Mouse (Mus musculus) liver, adult 2 months (tissue): Measurements from ENCODE around the gene Olfr1371.

Experiments used
- CTCF ChIP-seq: fragments of 200-500 bp; IDR thresholded peaks from 2 replicates; pipeline ENCODE4 v1.5.1; 2011; ENCODE audit warnings: low read depth, low read length, control low read depth
- POLR2A ChIP-seq: fragments of 200-500 bp; IDR thresholded peaks from 2 replicates; pipeline ENCODE4 v1.6.1; 2011; ENCODE audit warnings: low read length, control low read depth; ENCODE audit not compliant: insufficient read depth; ENCODE audit errors: extremely low read depth

- TF ChIP-seq POLR2A (no peak), CTCF (no peak)
Measured at GRCm38 (mm10) chr11:52163926-52164325, 49.9 kb downstream of the Olfr1371 start.
